Comparison of ENCODE assay signal across 27 mouse cellular contexts in the genomic region with DNA sequence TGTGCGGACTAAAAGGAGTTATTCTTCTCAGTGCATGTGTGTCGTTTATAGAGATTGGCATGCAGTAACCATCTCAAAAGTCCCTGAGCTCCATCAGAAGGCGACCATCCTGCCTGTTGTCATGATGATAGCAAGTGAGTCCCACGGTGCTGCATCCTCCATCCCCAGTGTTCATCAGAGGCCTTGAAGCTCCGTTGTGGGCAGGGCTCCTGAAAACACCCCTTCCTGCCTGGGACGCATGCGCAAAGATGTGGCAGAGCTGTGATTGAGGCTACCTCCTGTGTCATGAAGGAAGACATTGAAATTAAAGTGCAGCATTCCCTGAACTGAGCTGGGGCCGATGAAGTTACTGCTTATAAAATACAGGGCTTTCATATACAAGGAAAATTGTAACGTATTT. TPM values are rescaled to one million over a fixed set of nuclear protein-coding genes. Genes with fewer than 3 reads are reported as not detected.
A peak's percentile ranks its signal among the peaks of the same experiment; 100 is the strongest.
DNase-seq lines count a peak whose midpoint lies in the region; ATAC-seq lines count a peak whose summit lies in the region.
"Had no signal": no experiment of that assay in that cellular context is flagged by ENCODE, and none has a peak within 500 bp of the region (broad histone marks: within the 10 kb centered on the region; RNA-seq: fewer than 3 reads in every experiment).

No protein-coding gene starts in this region.

- H3K27me3 ChIP-seq in hindbrain, embryonic 13.5 days = peaks cover 80% of the 10 kb centered on the region
- H3K27me3 ChIP-seq in hindbrain, embryonic 11.5 days (ENCODE audit: control insufficient read depth, insufficient read depth, low read length) = peaks cover 51% of the 10 kb centered on the region
- H3K27me3 ChIP-seq in forebrain, embryonic 15.5 days = no peaks in the 10 kb centered on the region; the same call in 1 of the 2 replicates
- H3K27me3 ChIP-seq in midbrain, embryonic 16.5 days (ENCODE audit: control insufficient read depth, insufficient read depth, low read depth, low read length) = peaks cover 44% of the 10 kb centered on the region
- H3K27me3 ChIP-seq in heart, embryonic 11.5 days (ENCODE audit: control insufficient read depth, insufficient read depth, low read length) = peaks cover 25% of the 10 kb centered on the region
- H3K27me3 ChIP-seq: intestine, embryonic 15.5 days; stomach, embryonic 15.5 days had no signal

- no peak for DNase-seq in hindbrain, embryonic 11.5 days (ENCODE audit: low spot score)
- peak; percentile 52 for DNase-seq in right cerebral cortex, postnatal 4 days
- no peak for DNase-seq in right cerebral cortex, postnatal 25 days
- no peak for DNase-seq in embryo, embryonic 10.5 days (ENCODE audit: low spot score)
- DNase-seq: adrenal gland, postnatal 25 days; cerebellum, adult 11-12 months; cerebellum, postnatal 10 days; gastrocnemius, adult 2 months; heart, postnatal 4 days; kidney, adult 8-10 months; kidney, postnatal 14 days; layer of hippocampus, postnatal 36 days; lung, adult 2 months; lung, postnatal 14 days; thymus, postnatal 25 days had no signal

- H3K4me3 ChIP-seq in hindbrain, embryonic 13.5 days = no peak overlapping the region
- no peak overlapping the region for H3K4me3 ChIP-seq in hindbrain, embryonic 11.5 days (ENCODE audit: low read depth, low read length)
- peak overlapping the region; percentile 18 for H3K4me3 ChIP-seq in forebrain, embryonic 15.5 days
- no peak overlapping the region for H3K4me3 ChIP-seq in midbrain, embryonic 16.5 days (ENCODE audit: low read depth, low read length)
- no peak overlapping the region for H3K4me3 ChIP-seq in heart, embryonic 11.5 days (ENCODE audit: low read depth, low read length)
- H3K4me3 ChIP-seq: gastrocnemius, adult 2 months; intestine, embryonic 15.5 days; limb, embryonic 13.5 days; liver, embryonic 12.5 days; stomach, embryonic 15.5 days had no signal

- H3K9ac ChIP-seq in hindbrain, embryonic 13.5 days = no peak overlapping the region
- H3K9ac ChIP-seq in hindbrain, embryonic 11.5 days (ENCODE audit: low read depth, low read length) = no peak overlapping the region
- no peak overlapping the region for H3K9ac ChIP-seq in forebrain, embryonic 15.5 days (replicated peaks)
- H3K9ac ChIP-seq in midbrain, embryonic 16.5 days (ENCODE audit: low read depth, low read length) = no peak overlapping the region; the same call in 1 of the 2 replicates
- no peak overlapping the region for H3K9ac ChIP-seq in heart, embryonic 11.5 days (ENCODE audit: low read depth, low read length)
- H3K9ac ChIP-seq: intestine, embryonic 15.5 days; limb, embryonic 13.5 days; liver, embryonic 12.5 days; stomach, embryonic 15.5 days had no signal

- no peak for ATAC-seq in hindbrain, embryonic 13.5 days (ENCODE audit: low FRiP score)
- no peak for ATAC-seq in hindbrain, embryonic 11.5 days (ENCODE audit: low FRiP score)
- ATAC-seq in forebrain, embryonic 15.5 days (replicated peaks) = no peak
- ATAC-seq in midbrain, embryonic 16.5 days = no peak
- no peak for ATAC-seq in heart, embryonic 11.5 days (replicated peaks; ENCODE audit: insufficient number of reproducible peaks, low FRiP score, low TSS enrichment)
- ATAC-seq: intestine, embryonic 15.5 days; liver, embryonic 12.5 days had no signal

- H3K4me2 ChIP-seq in hindbrain, embryonic 13.5 days = peak overlapping the region; percentile 46
- no peak overlapping the region for H3K4me2 ChIP-seq in hindbrain, embryonic 11.5 days (replicated peaks; ENCODE audit: low read depth, low read length)
- H3K4me2 ChIP-seq in forebrain, embryonic 15.5 days (replicated peaks) = peak overlapping the region; percentile 45
- H3K4me2 ChIP-seq in midbrain, embryonic 16.5 days (ENCODE audit: low read length) = peak overlapping the region; percentile 37
- no peak overlapping the region for H3K4me2 ChIP-seq in heart, embryonic 11.5 days
- H3K4me2 ChIP-seq: intestine, embryonic 15.5 days; limb, embryonic 13.5 days; liver, embryonic 12.5 days; stomach, embryonic 15.5 days had no signal

- WGBS in hindbrain, embryonic 13.5 days = 63% methylated on average over 9 of the region's 9 CpGs
- WGBS in hindbrain, embryonic 11.5 days = 72% methylated on average over 9 of the region's 9 CpGs
- WGBS in forebrain, embryonic 15.5 days = 36% methylated on average over 9 of the region's 9 CpGs
- WGBS in midbrain, embryonic 16.5 days = 52% methylated on average over 9 of the region's 9 CpGs
- WGBS in heart, embryonic 11.5 days (ENCODE audit: insufficient replicate concordance) = 64% methylated on average over 9 of the region's 9 CpGs

- no peaks in the 10 kb centered on the region for H3K9me3 ChIP-seq in hindbrain, embryonic 13.5 days
- no peaks in the 10 kb centered on the region for H3K9me3 ChIP-seq in hindbrain, embryonic 11.5 days (ENCODE audit: control insufficient read depth, low read length)
- no peaks in the 10 kb centered on the region for H3K9me3 ChIP-seq in forebrain, embryonic 15.5 days
- no peaks in the 10 kb centered on the region for H3K9me3 ChIP-seq in midbrain, embryonic 16.5 days (replicated peaks; ENCODE audit: control insufficient read depth, low read length, poor library complexity, severe bottlenecking)
- no peaks in the 10 kb centered on the region for H3K9me3 ChIP-seq in heart, embryonic 11.5 days (replicated peaks; ENCODE audit: control insufficient read depth, low read length)
- H3K9me3 ChIP-seq: intestine, embryonic 15.5 days; limb, embryonic 13.5 days; liver, embryonic 12.5 days; stomach, embryonic 15.5 days had no signal

- no peaks in the 10 kb centered on the region for H3K36me3 ChIP-seq in hindbrain, embryonic 13.5 days
- H3K36me3 ChIP-seq in hindbrain, embryonic 11.5 days (ENCODE audit: control insufficient read depth, insufficient read depth, low read length) = no peaks in the 10 kb centered on the region
- H3K36me3 ChIP-seq in forebrain, embryonic 15.5 days = no peaks in the 10 kb centered on the region
- H3K36me3 ChIP-seq in midbrain, embryonic 16.5 days (ENCODE audit: control insufficient read depth, insufficient read depth, low read length) = no peaks in the 10 kb centered on the region
- H3K36me3 ChIP-seq in heart, embryonic 11.5 days (ENCODE audit: control insufficient read depth, insufficient read depth, low read length) = no peaks in the 10 kb centered on the region
- H3K36me3 ChIP-seq: intestine, embryonic 15.5 days; limb, embryonic 13.5 days; liver, embryonic 12.5 days; stomach, embryonic 15.5 days had no signal

- H3K27ac ChIP-seq in hindbrain, embryonic 13.5 days = peak overlapping the region; percentile 62; the same call in 1 of the 2 replicates
- no peak overlapping the region for H3K27ac ChIP-seq in hindbrain, embryonic 11.5 days (ENCODE audit: low read depth, low read length)
- peak overlapping the region; percentile 90 for H3K27ac ChIP-seq in forebrain, embryonic 15.5 days (replicated peaks)
- H3K27ac ChIP-seq in midbrain, embryonic 16.5 days (ENCODE audit: low read length) = no peak overlapping the region
- H3K27ac ChIP-seq in heart, embryonic 11.5 days (ENCODE audit: low read depth, low read length) = no peak overlapping the region
- H3K27ac ChIP-seq: gastrocnemius, adult 2 months; intestine, embryonic 15.5 days; limb, embryonic 13.5 days; liver, embryonic 12.5 days; stomach, embryonic 15.5 days had no signal

- peaks cover 48% of the 10 kb centered on the region for H3K4me1 ChIP-seq in hindbrain, embryonic 13.5 days (replicated peaks)
- peaks cover 18% of the 10 kb centered on the region for H3K4me1 ChIP-seq in hindbrain, embryonic 11.5 days (replicated peaks; ENCODE audit: control insufficient read depth, insufficient read depth, low read length)
- H3K4me1 ChIP-seq in forebrain, embryonic 15.5 days = peaks cover 68% of the 10 kb centered on the region
- peaks cover 37% of the 10 kb centered on the region for H3K4me1 ChIP-seq in midbrain, embryonic 16.5 days (ENCODE audit: control insufficient read depth, insufficient read depth, low read length)
- peaks cover 8% of the 10 kb centered on the region for H3K4me1 ChIP-seq in heart, embryonic 11.5 days (ENCODE audit: control insufficient read depth, insufficient read depth, low read length)
- H3K4me1 ChIP-seq: liver, embryonic 12.5 days had no signal

RNA-seq across cellular contexts. Expression of a gene that starts 49.9 kb away (rescaled TPM):
- 0.09 TPM in 1 of 2 replicates, not detected in the other for polyA plus RNA-seq in hindbrain, embryonic 13.5 days (2015; fragmentation: Nextera tagmentation; extraction: Ambion mirVana)
- not detected in 2 replicates for polyA plus RNA-seq in hindbrain, embryonic 11.5 days (2014; fragmentation: Nextera tagmentation; extraction: Ambion mirVana)
- 0.29 and 0.45 TPM in 2 replicates for polyA plus RNA-seq in forebrain, embryonic 15.5 days (2015; fragmentation: Nextera tagmentation; extraction: Ambion mirVana)
- polyA plus RNA-seq in midbrain, embryonic 16.5 days (2015; fragmentation: Nextera tagmentation; extraction: Ambion mirVana) = 0.11 TPM in 1 of 2 replicates, not detected in the other
- not detected in 2 replicates for polyA plus RNA-seq in heart, embryonic 11.5 days (2014; fragmentation: Nextera tagmentation; extraction: Ambion mirVana)
- polyA plus RNA-seq: cortical plate, adult 2 months; embryonic facial prominence, embryonic 11.5 days; heart, embryonic 16.5 days; intestine, embryonic 15.5 days; limb, embryonic 13.5 days; liver, embryonic 12.5 days; lung, adult 2 months; neural tube, embryonic 11.5 days had no signal

Comparison
In these comparisons a context has a peak if more than half of its experiments do, and no peak if none do; other contexts are left out.
1. H3K27ac ChIP-seq: peak in hindbrain, embryonic 13.5 days (single experiment) and forebrain, embryonic 15.5 days (single experiment); none in hindbrain, embryonic 11.5 days (single experiment), midbrain, embryonic 16.5 days (single experiment) and heart, embryonic 11.5 days (single experiment).
2. H3K4me2 ChIP-seq: peak in hindbrain, embryonic 13.5 days (single experiment), forebrain, embryonic 15.5 days (single experiment) and midbrain, embryonic 16.5 days (single experiment); none in hindbrain, embryonic 11.5 days (single experiment) and heart, embryonic 11.5 days (single experiment).